Mouse (Mus musculus): ENCODE measurements around the gene Olfr810.

Olfr810 gene

GRCm38 (mm10) chr10:129794817-129795216, at the start of gene Olfr810:
TSS of gene Olfr810 (minus strand) at chr10:129794917.
- DNase-seq (ENCODE audit: low read depth, low spot score), result no peak

GRCm38 (mm10) chr10:129804296-129804695, 9.6 kb upstream of the Olfr810 start, which contains the start of gene Olfr811:
TSS of gene Olfr811 (minus strand) at chr10:129804396.
- DNase-seq (ENCODE audit: low read depth, low spot score), result no peak

DNA sequence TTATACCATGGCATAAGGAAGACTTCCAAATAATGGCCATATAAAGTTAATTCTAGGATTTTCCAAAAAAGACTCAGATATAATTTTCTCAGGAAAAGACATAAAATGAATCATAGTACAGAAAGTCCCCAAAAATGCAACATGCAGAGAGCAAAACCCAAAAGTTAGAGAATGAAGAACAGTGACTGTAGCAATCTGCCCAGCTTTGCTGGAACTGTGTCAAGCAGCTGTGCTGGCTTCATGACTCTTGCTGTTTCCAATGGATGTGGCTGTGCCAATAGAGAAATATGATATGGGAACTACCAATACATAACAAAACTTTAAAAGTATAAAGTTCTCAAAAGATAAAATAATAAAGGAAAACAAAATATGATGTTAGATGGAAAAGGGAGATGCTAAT, 16.6 kb downstream of the Olfr810 start:
- DNase-seq (ENCODE audit: low read depth, low spot score), result no peak

DNA sequence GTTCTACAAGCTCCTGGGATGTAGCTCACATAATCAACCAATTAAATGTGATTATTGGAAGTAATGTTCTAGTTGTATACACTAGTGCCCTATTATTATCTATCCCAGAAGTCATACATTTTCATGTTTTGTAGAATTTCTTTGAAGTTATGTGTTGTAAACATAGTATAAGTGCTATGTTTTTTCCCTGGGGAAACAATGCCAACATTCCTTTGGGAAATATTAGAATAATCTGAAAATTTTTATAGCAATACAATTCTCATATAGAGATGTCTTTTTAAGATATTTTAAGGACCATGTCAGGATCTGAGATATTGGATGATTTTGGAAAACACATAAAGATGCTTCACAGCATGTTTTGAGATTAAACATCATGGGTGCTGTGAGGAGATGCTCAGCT, 20.4 kb downstream of the Olfr810 start, which contains the start of gene Olfr809:
Gene Olfr809 (plus strand): TSS at position 301 of the 400 bp plus-strand sequence.
- no peak for DNase-seq (ENCODE audit: low read depth, low spot score)

- DNase-seq (ENCODE audit: low read depth, low spot score), result no peak
Observed at GRCm38 (mm10) chr10:129765182-129765581, 29.5 kb downstream of the Olfr810 start, which contains the start of gene Olfr808. TSS of gene Olfr808 (plus strand) at chr10:129765482.

DNA sequence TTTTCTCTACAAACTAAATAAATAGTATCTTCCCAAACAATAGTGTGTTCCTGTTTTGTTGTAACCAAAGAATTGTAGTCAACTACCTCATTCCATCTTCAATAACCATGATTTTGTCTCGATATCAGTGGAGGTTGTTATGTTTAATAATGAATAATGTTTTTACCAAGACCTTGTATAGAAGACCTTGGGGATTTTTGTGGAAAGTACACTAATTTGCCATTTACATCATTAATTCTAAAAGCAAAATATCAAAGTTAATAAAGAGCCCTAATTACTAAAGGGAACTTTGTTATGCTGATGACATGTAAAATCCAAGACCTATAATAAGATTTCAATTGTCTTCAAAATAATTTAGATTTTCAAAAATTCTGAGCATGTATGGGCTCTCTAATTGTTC, 37.0 kb downstream of the Olfr810 start, which contains the start of gene Olfr807:
Gene Olfr807 (minus strand): TSS at position 101 of the 400 bp plus-strand sequence.
- no peak for DNase-seq (ENCODE audit: low read depth, low spot score)

DNA sequence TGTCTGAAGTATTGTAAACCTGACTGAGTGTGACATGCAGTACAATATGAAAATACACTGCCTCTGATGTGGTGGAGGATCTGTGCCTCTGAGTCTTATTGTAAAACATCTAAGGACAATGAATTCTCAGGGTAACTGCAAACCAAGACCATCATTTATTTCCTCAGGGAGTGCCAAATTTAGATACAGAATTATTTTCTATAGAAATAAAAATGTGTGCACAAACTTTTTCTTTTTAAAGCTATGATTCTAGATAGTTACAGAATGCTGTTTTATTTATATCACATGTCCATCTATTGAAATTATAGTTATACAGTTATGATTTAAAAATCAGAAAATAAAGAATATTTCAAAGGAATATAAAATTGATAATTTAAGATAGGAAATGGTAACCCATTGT, 52.9 kb downstream of the Olfr810 start, which contains the start of gene Olfr806:
Gene Olfr806 (minus strand): TSS at position 101 of the 400 bp plus-strand sequence.
- DNase-seq (ENCODE audit: low read depth, low spot score), result no peak
